Mouse (Mus musculus) limb, embryonic 12.5 days (tissue): ENCODE results near the gene Pla2g15. TPM values are rescaled to one million over a fixed set of nuclear protein-coding genes. Genes with fewer than 3 reads are reported as not detected.

Experiments
- ATAC-seq: fragments of 200-750 bp; cut with Nextera tagmentation; 2 replicates; pipeline ENCODE4 v1.8.0; 2017; ENCODE audit warnings: low read depth, moderate TSS enrichment; ENCODE audit not compliant: insufficient number of reproducible peaks, insufficient read depth, low FRiP score, low TSS enrichment
- H3K27ac ChIP-seq: fragments of 300-500 bp; sonication (generic); 2 replicates; pipeline ENCODE4 v1.5.1; 2016; ENCODE audit warnings: mild to moderate bottlenecking, moderate library complexity
- H3K27me3 ChIP-seq: fragments of 300-500 bp; sonication (generic); 2 replicates; pipeline ENCODE4 v1.6.1; 2016; ENCODE audit warnings: mild to moderate bottlenecking, moderate library complexity
- H3K36me3 ChIP-seq: fragments of 300-500 bp; sonication (generic); 2 replicates; pipeline ENCODE4 v1.6.1; 2016; ENCODE audit warnings: mild to moderate bottlenecking, moderate library complexity
- H3K4me1 ChIP-seq: fragments of 300-500 bp; sonication (generic); replicated peaks from 2 replicates; pipeline ENCODE4 v1.6.1; 2016
- H3K4me2 ChIP-seq: fragments of 300-500 bp; sonication (generic); 2 replicates; pipeline ENCODE4 v1.6.1; 2016; ENCODE audit warnings: mild to moderate bottlenecking, moderate library complexity
- H3K4me3 ChIP-seq: fragments of 300-500 bp; sonication (generic); replicated peaks from 2 replicates; pipeline ENCODE4 v1.5.1; 2016; ENCODE audit warnings: mild to moderate bottlenecking
- H3K9ac ChIP-seq: fragments of 300-500 bp; sonication (generic); replicated peaks from 2 replicates; pipeline ENCODE4 v1.6.1; 2016; ENCODE audit warnings: mild to moderate bottlenecking, moderate library complexity
- H3K9me3 ChIP-seq: fragments of 300-500 bp; sonication (generic); 2 replicates; pipeline ENCODE4 v1.6.1; 2016; ENCODE audit warnings: mild to moderate bottlenecking, moderate library complexity
- whole genome bisulfite sequencing: fragments of 180-500 bp; shearing (Covaris S2); methylation state at CpG from one replicate; pipeline ENCODE4 v1.1.7; 2016; 5-methylcytosine and 5-hydroxymethylcytosine counted together
- polyA plus RNA-seq: library from polyadenylated mRNA; unstranded; fragments of >200 nt; fragmentation: Nextera tagmentation; extraction: Ambion mirVana; gene quantifications from 2 replicates; pipeline ENCODE4 v1.2.1, GENCODE M21; 2016

Pla2g15 gene
- polyA plus RNA-seq, 1 experiment from 2014 or later: 16.7 TPM

DNA sequence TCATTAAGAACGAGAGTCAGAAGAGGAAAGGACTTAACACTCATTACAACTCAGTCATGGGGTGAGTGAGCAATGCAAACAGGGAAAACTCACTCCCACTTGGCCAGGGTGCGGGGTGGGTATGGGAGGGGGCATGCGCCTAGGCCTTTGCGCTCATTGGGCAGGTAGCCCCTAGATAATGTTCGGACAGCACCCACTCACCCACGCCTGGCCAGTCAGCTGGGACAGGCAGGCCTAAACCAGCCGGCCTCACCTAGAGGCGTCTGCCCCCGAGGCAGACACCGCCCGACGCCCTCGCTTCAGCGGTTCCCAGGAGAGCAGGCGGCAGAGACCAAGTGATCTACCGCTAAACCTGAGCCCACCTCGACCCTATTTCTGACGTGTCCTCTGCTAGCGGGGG, 14.5 kb upstream of the Pla2g15 start:
- Histone ChIP-seq H3K36me3 (peaks cover 28% of the 10 kb centered on the region), H3K9me3 (no peaks in the 10 kb centered on the region), H3K27me3 (peaks cover 81% of the 10 kb centered on the region), H3K4me3 (peak overlapping the region; percentile 46), H3K4me1 (peaks cover 38% of the 10 kb centered on the region), H3K4me2 (peak overlapping the region; percentile 86), H3K9ac (peak overlapping the region; percentile 55), H3K27ac (peak overlapping the region; percentile 35; the same call in 1 of the 2 replicates)
- no peak for ATAC-seq
- WGBS: 6% methylated on average over 19 of the region's 19 CpGs

DNA sequence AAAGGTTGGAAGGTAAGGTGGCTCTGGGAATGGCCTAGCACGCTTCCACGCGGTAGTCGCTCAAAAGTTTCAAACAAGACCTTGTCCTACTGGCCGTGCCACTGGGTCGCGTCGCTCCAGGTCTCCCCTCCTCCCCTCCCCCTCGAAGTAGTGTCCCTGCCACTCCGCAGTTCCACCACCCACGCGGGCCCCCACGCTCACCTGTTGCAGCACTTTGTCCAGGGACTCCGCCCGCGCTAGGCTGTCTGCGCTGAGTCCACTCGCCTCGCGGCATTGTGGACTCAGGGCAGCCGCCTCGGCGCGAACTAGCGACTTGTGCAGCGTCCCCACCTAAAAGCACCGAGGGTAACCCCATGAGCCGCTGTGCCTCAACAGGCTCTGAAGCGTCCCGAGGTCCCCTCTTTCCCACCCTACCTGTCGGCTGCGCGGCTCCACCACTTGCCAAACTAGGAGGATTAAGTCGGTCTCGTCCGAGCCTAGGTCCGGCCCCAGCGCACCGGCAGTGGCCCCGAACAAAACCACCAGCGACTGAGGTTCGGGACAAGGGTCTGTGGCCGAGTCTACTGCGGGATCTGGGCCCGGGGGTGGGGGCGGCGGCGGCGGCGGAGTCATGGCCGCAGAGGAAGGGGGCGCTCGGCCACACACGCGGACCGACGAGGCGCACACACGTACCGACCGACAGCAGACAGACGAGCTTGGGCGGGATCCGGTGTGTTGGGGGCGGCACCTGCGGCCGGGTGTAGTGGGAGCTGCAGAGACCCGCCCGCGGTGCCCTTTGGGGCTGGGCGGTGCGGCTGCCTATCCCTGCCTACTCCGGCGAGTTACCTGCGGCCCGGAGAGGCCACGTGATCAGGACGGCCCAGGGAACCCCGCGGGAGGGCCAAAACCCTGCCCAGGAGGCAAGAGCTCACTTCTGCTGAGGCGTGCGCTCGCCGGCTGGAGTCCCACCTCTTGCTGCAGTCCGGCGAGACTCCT, 13.8 kb upstream of the Pla2g15 start, which contains the start of gene Esrp2:
Gene Esrp2 (minus strand): TSS at position 819 of the 975 bp plus-strand sequence.
- H3K9ac ChIP-seq: peak within 1 kb of the TSS; percentile 56
- peaks cover 79% of the 10 kb centered on the region for H3K27me3 ChIP-seq
- ATAC-seq: no peak
- peaks cover 20% of the 10 kb centered on the region for H3K36me3 ChIP-seq
- peak within 1 kb of the TSS; percentile 35; the same call in 1 of the 2 replicates for H3K27ac ChIP-seq
- H3K4me3 ChIP-seq: peak within 1 kb of the TSS; percentile 46
- WGBS: 1% methylated on average over 86 of the region's 86 CpGs
- peaks cover 42% of the 10 kb centered on the region for H3K4me1 ChIP-seq
- H3K4me2 ChIP-seq: peak within 1 kb of the TSS; percentile 86
- H3K9me3 ChIP-seq: no peaks in the 10 kb centered on the region

DNA sequence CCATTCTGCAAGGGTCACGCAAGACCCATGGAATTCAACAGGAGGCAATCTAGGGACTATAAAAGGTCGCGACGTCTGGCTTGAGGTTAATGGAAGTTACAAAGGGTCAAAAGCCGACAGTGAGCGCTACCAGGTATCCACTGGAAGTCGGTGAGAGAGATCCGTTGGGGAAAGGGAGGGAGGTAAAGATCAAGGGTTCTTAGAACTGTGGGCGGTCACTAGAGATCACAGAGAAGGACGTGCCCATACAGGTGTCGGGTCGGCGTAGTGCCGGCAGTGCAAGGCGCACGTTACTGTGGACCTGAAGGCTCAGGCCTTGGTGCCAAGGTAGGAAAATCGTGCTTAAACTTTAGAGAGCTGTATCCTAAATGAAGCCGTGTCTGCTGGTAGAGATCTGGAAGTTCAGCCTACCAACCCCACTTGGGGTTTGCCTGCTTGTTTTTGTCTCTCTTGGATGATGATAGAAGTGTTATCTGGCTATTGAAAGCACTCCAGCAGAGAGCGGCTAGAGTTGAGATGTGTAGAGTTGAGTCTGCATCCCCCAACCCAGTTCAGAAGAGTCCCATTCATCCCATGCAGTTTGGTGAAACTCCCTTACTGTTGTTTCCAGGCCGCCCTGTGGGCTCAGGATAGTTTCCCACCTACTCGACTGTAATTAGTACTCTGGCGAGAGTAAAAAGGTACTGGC, 12.8 kb upstream of the Pla2g15 start:
- WGBS: 3% methylated on average over 22 of the region's 22 CpGs

DNA sequence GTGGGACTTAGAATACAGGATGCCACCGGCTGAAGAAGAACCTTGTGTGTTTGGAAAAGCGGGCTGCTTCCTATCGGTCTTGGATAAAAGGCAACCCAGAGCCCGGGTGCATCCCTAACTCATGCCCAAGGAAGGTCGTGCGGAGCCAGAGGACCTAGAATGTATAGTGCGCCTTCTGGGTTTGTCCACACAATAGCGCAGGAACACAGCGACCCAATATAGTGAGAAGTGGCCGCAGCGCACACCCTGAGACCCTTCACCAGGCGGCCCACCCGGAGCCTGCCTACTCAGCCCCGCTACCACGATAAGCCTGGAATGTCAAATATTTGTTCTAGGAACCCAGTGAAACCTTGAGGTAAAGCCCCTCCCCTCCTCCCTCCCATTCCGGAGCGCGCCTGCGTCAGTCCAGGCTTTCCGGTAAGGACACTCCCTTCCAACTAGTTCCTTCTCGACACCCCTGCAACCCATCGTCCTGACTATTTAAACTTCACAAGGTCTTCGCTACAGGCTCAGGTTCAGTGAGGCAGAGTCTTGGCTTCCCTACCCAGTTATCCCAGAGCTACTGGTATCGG, 12.2 kb upstream of the Pla2g15 start:
- Histone ChIP-seq H3K27me3 (peaks cover 68% of the 10 kb centered on the region), H3K4me1 (peaks cover 42% of the 10 kb centered on the region), H3K9me3 (no peaks in the 10 kb centered on the region), H3K4me3 (peak overlapping the region; percentile 46), H3K36me3 (peaks cover 4% of the 10 kb centered on the region; the same call in 1 of the 2 replicates), H3K9ac (peak overlapping the region; percentile 56), H3K4me2 (peak overlapping the region; percentile 86), H3K27ac (no peak overlapping the region)
- whole genome bisulfite sequencing: 1% methylated on average over 24 of the region's 24 CpGs
- ATAC-seq: peak; percentile 39; the same call in 1 of the 2 replicates

More for the DNA sequence above, 12.8 kb upstream of the Pla2g15 start:
- no peaks in the 10 kb centered on the region for H3K9me3 ChIP-seq
- peak overlapping the region; percentile 56; the same call in 1 of the 2 replicates for H3K9ac ChIP-seq
- H3K36me3 ChIP-seq: peaks cover 11% of the 10 kb centered on the region
- peak overlapping the region; percentile 86 for H3K4me2 ChIP-seq
- H3K27ac ChIP-seq: no peak overlapping the region
- H3K4me3 ChIP-seq: peak overlapping the region; percentile 46
- H3K4me1 ChIP-seq: peaks cover 42% of the 10 kb centered on the region
- no peak for ATAC-seq
- peaks cover 75% of the 10 kb centered on the region for H3K27me3 ChIP-seq

DNA sequence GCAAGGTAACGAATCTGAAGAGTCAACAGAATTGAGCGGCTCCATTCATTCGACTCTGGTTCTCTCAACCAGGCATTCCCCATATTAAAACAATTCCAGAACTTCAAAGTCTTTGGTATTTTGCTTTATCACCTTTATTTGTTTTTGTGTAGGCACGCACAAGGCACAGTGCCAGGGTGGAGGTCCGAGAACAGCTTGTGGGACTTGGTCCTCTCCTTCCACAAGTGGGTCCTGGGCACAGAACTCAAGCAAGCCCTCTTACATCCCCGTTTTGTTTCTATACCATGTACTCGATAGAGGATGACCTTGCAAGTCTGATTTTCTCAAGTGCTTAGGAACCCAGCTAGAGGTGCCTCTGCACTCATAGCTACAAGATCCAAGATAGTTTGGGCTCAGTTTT, 11.6 kb upstream of the Pla2g15 start:
- Histone ChIP-seq H3K36me3 (no peaks in the 10 kb centered on the region), H3K27me3 (peaks cover 62% of the 10 kb centered on the region), H3K4me2 (peak overlapping the region; percentile 86), H3K9me3 (no peaks in the 10 kb centered on the region), H3K27ac (no peak overlapping the region), H3K4me1 (peaks cover 42% of the 10 kb centered on the region), H3K9ac (peak overlapping the region; percentile 56), H3K4me3 (peak overlapping the region; percentile 46)
- WGBS: 14% methylated on average over 7 of the region's 7 CpGs
- no peak for ATAC-seq

DNA sequence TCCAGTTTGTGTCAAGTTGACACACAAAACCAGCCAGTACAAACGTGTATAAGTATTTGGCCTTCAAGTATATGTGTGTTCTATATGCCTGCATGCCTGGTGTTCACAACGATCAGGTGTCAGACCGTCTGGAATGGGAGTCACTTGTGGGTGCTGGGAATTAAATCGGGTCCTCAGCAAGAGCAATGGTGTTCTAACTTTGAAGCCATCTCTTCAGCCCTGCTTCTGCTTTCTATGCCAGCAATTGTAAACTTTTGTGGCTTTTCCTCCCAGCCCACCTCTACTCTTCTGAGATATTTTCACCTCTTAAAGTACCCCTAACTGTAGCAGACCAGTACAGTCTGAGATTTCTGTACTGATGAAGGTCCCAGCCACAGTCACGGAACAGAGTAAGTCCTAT, 10.0 kb upstream of the Pla2g15 start:
- no peak overlapping the region for H3K4me3 ChIP-seq
- no peaks in the 10 kb centered on the region for H3K9me3 ChIP-seq
- peaks cover 33% of the 10 kb centered on the region for H3K4me1 ChIP-seq
- H3K27ac ChIP-seq: no peak overlapping the region
- H3K27me3 ChIP-seq: peaks cover 46% of the 10 kb centered on the region
- no peak overlapping the region for H3K4me2 ChIP-seq
- H3K9ac ChIP-seq: no peak overlapping the region
- WGBS: 67% methylated on average over 5 of the region's 5 CpGs
- H3K36me3 ChIP-seq: no peaks in the 10 kb centered on the region
- no peak for ATAC-seq

DNA sequence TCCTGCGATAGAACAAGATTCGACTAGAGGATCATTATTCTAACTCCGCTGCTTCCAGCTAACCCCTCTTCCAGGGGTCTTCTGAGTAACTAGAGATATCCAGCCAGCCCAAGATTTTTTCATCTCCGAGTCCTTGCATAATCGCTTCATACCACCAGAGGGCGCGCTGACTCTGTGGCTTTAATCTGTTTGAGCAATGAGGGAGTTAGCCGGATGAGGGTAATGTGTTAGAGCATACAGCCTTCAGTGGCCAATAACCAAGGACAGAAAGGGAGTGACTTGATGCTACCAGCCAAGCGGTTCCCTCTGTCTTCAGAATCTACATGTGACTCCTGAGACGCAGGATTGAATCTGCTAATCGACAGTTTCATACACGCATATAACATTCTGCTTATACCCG, 9.4 kb upstream of the Pla2g15 start:
- no peak for ATAC-seq
- Histone ChIP-seq H3K36me3 (no peaks in the 10 kb centered on the region), H3K4me2 (no peak overlapping the region), H3K27me3 (peaks cover 41% of the 10 kb centered on the region), H3K27ac (no peak overlapping the region), H3K9ac (no peak overlapping the region), H3K4me3 (no peak overlapping the region), H3K9me3 (no peaks in the 10 kb centered on the region), H3K4me1 (peaks cover 28% of the 10 kb centered on the region)
- 18% methylated on average over 13 of the region's 13 CpGs for WGBS

DNA sequence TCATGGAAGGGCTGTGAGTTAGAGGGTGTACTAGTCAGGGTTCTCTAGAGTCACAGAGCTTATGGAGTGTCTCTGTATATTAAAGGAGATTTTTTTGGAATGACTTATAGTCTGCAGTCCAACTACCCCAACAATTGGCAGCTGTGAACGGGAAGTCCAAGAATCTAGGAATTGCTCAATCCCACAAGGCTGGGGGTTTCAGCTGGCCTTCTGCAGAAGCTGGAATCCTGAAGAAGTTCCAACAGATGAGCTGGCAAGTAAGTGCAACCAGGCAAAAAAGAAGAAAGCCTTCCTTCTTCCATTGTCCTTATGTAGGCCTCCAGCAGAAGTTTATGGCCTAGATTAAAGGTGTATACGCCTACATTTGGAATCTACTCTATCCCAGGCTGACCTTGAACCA, 4.9 kb upstream of the Pla2g15 start:
- Histone ChIP-seq H3K27me3 (no peaks in the 10 kb centered on the region), H3K9ac (no peak overlapping the region), H3K4me3 (no peak overlapping the region), H3K36me3 (no peaks in the 10 kb centered on the region), H3K4me1 (0 out of 2 replicates have a peak, but pooled peaks cover 3% of the 10 kb centered on the region), H3K9me3 (no peaks in the 10 kb centered on the region), H3K27ac (no peak overlapping the region), H3K4me2 (no peak overlapping the region)
- no peak for ATAC-seq
- WGBS: 79% methylated on average over 2 of the region's 2 CpGs

DNA sequence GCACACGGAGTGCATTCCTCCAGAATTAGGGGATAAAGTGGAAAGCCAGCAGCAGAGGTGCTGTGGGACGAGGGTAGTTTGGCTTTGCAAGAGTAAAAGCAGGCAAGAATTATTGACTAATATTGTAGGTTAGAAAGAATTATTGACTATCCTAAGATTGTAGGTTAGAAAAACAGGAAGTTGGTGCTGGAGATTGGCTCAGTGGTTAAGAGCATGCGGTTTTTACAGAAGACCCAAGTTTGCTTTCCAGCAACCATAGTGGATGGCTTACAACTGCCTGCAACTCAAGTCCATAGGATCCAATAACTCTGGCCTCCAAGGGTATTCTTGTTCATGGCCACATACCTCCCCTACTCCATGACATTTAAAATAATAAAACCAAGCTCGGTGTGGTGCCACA, 4.2 kb upstream of the Pla2g15 start:
- H3K4me3 ChIP-seq: no peak overlapping the region
- WGBS: 90% methylated on average over 4 of the region's 4 CpGs
- H3K4me1 ChIP-seq: peaks cover 6% of the 10 kb centered on the region; the same call in 1 of the 2 replicates
- ATAC-seq: no peak
- no peak overlapping the region for H3K27ac ChIP-seq
- H3K4me2 ChIP-seq: no peak overlapping the region
- H3K36me3 ChIP-seq: no peaks in the 10 kb centered on the region
- H3K9ac ChIP-seq: no peak overlapping the region
- H3K9me3 ChIP-seq: no peaks in the 10 kb centered on the region
- H3K27me3 ChIP-seq: no peaks in the 10 kb centered on the region

DNA sequence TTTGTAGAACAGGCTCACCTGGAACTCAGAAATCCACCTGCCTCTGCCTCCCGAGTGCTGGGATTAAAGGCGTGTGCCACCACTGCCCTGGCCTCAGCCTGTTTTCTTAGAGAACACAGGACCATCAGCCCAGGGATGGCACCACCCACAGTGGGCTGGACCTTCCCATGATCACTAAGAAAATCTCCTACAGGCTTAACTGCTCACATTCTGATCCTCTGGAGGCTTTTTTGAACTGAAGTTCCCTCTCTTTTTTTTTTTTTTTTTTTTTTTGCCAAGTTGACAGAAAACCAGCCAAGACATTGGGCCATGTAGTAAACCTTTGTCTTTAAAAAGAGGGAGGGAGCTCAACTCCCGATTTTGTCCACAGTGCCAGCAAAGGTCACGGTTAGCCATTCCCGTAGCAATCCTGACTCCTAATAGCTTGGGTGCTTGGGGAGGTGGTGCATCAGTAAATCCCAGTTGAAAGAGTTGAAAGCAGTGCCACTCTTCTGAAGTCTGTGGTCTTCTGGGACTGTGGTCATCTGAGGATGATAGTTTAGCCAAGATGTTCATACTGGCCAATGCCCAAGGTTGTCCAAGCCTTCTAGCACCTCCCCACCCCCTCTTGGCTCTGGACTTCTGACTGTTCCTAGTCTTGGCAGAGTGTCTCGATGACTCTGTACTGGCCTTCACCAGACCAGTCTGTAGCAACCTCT, 2.2 kb upstream of the Pla2g15 start:
- H3K4me2 ChIP-seq: no peak overlapping the region
- no peaks in the 10 kb centered on the region for H3K27me3 ChIP-seq
- H3K36me3 ChIP-seq: no peaks in the 10 kb centered on the region
- 84% methylated on average over 6 of the region's 6 CpGs for WGBS
- no peak overlapping the region for H3K27ac ChIP-seq
- H3K9ac ChIP-seq: no peak overlapping the region
- H3K4me3 ChIP-seq: no peak overlapping the region
- no peak for ATAC-seq
- H3K4me1 ChIP-seq: peaks cover 8% of the 10 kb centered on the region; the same call in 1 of the 2 replicates
- H3K9me3 ChIP-seq: no peaks in the 10 kb centered on the region
